Mouse (Mus musculus) midbrain, embryonic 12.5 days (tissue): ENCODE results near the gene Egfem1. TPM values are rescaled to one million over a fixed set of nuclear protein-coding genes. Genes with fewer than 3 reads are reported as not detected.

Source experiments
- ATAC-seq: fragments of 200-750 bp; cut with Nextera tagmentation; 2 replicates; pipeline ENCODE4 v1.8.0; 2017; ENCODE audit warnings: low read depth, moderate TSS enrichment, moderate library complexity; ENCODE audit not compliant: low FRiP score
- H3K27ac ChIP-seq: fragments of 300-500 bp; sonication (generic); replicated peaks from 2 replicates; pipeline ENCODE4 v1.5.1; 2016; ENCODE audit warnings: mild to moderate bottlenecking
- H3K27me3 ChIP-seq: fragments of 300-500 bp; sonication (generic); 2 replicates; pipeline ENCODE4 v1.6.1; 2016; ENCODE audit warnings: mild to moderate bottlenecking
- H3K36me3 ChIP-seq: fragments of 300-500 bp; sonication (generic); 2 replicates; pipeline ENCODE4 v1.6.1; 2016
- H3K4me1 ChIP-seq: fragments of 300-500 bp; sonication (generic); 2 replicates; pipeline ENCODE4 v1.6.1; 2016
- H3K4me2 ChIP-seq: fragments of 300-500 bp; sonication (generic); replicated peaks from 2 replicates; pipeline ENCODE4 v1.6.1; 2016; ENCODE audit warnings: mild to moderate bottlenecking, moderate library complexity
- H3K4me3 ChIP-seq: fragments of 300-500 bp; sonication (generic); 2 replicates; pipeline ENCODE4 v1.5.1; 2016; ENCODE audit warnings: mild to moderate bottlenecking
- H3K9ac ChIP-seq: fragments of 300-500 bp; sonication (generic); replicated peaks from 2 replicates; pipeline ENCODE4 v1.6.1; 2016; ENCODE audit warnings: mild to moderate bottlenecking, moderate library complexity
- H3K9me3 ChIP-seq: fragments of 300-500 bp; sonication (generic); 2 replicates; pipeline ENCODE4 v1.6.1; 2016; ENCODE audit warnings: mild to moderate bottlenecking
- WGBS: fragments of 180-500 bp; shearing (Covaris S2); methylation state at CpG from one replicate; pipeline ENCODE4 v1.1.7; 2016; 5-methylcytosine and 5-hydroxymethylcytosine counted together
- polyA plus RNA-seq: library from polyadenylated mRNA; unstranded; fragments of >200 nt; fragmentation: Nextera tagmentation; extraction: Ambion mirVana; gene quantifications from 2 replicates; pipeline ENCODE4 v1.2.1, GENCODE M21; 2016

Gene Egfem1
- polyA plus RNA-seq, 1 experiment from 2014 or later, result 16.9 TPM

DNA sequence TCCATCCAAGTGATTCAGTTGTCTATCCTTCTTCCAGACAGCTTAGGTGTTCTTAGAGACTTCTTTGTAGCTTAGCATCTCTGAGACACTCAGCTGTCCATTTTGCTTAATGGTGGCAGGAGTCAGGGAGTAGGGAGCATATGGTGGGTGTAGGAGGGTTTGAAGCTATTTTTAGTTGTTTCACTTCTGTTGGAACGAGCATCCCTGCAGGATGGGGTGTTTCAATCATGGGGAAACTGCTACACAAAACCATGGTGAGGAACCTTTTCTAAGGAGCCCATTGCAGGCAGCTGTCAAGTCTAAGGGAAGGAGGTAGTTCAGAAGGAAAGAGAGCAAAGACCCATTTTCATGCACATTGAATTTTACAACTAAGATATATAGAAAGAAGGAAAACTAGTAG, 458.1 kb downstream of the Egfem1 start:
- Histone ChIP-seq H3K4me1 (peaks cover 6% of the 10 kb centered on the region; the same call in 1 of the 2 replicates), H3K4me3 (no peak overlapping the region), H3K27me3 (no peaks in the 10 kb centered on the region), H3K27ac (no peak overlapping the region), H3K4me2 (no peak overlapping the region), H3K9ac (no peak overlapping the region), H3K9me3 (no peaks in the 10 kb centered on the region), H3K36me3 (no peaks in the 10 kb centered on the region)
- 71% methylated on average over 1 of the region's 1 CpGs for WGBS
- no peak for ATAC-seq

GRCm38 (mm10) chr3:29541477-29542079, 459.8 kb downstream of the Egfem1 start:
- Histone ChIP-seq H3K36me3 (no peaks in the 10 kb centered on the region), H3K27me3 (no peaks in the 10 kb centered on the region), H3K4me3 (no peak overlapping the region), H3K27ac (no peak overlapping the region; the same call in 1 of the 2 replicates), H3K9ac (no peak overlapping the region), H3K4me1 (peaks cover 6% of the 10 kb centered on the region; the same call in 1 of the 2 replicates), H3K9me3 (no peaks in the 10 kb centered on the region), H3K4me2 (no peak overlapping the region)
- ATAC-seq, result peak; percentile 94
- 17% methylated on average over 1 of the region's 1 CpGs for WGBS

- peaks cover 6% of the 10 kb centered on the region; the same call in 1 of the 2 replicates for H3K4me1 ChIP-seq
- no peak overlapping the region for H3K4me2 ChIP-seq
- H3K27ac ChIP-seq, result no peak overlapping the region
- H3K9ac ChIP-seq, result no peak overlapping the region
- 94% methylated on average over 1 of the region's 1 CpGs for WGBS
- ATAC-seq, result no peak
- no peaks in the 10 kb centered on the region for H3K36me3 ChIP-seq
- H3K27me3 ChIP-seq, result no peaks in the 10 kb centered on the region
- H3K9me3 ChIP-seq, result no peaks in the 10 kb centered on the region
- H3K4me3 ChIP-seq, result no peak overlapping the region
Measured at GRCm38 (mm10) chr3:29544056-29544455, 462.2 kb downstream of the Egfem1 start.

GRCm38 (mm10) chr3:29563171-29563570, 481.3 kb downstream of the Egfem1 start:
- 95% methylated on average over 1 of the region's 1 CpGs for WGBS
- Histone ChIP-seq H3K27ac (no peak overlapping the region), H3K27me3 (no peaks in the 10 kb centered on the region), H3K4me1 (no peaks in the 10 kb centered on the region), H3K4me2 (no peak overlapping the region), H3K9me3 (no peaks in the 10 kb centered on the region), H3K4me3 (no peak overlapping the region), H3K36me3 (no peaks in the 10 kb centered on the region), H3K9ac (no peak overlapping the region)
- ATAC-seq, result no peak

- Histone ChIP-seq H3K4me3 (no peak overlapping the region), H3K9me3 (no peaks in the 10 kb centered on the region), H3K36me3 (no peaks in the 10 kb centered on the region), H3K27me3 (no peaks in the 10 kb centered on the region), H3K9ac (no peak overlapping the region), H3K4me2 (no peak overlapping the region), H3K4me1 (peaks cover 4% of the 10 kb centered on the region; the same call in 1 of the 2 replicates), H3K27ac (no peak overlapping the region)
- 63% methylated on average over 5 of the region's 5 CpGs for WGBS
- no peak for ATAC-seq
Measured at GRCm38 (mm10) chr3:29578055-29578860, 496.4 kb downstream of the Egfem1 start.

GRCm38 (mm10) chr3:29582749-29583148, 500.9 kb downstream of the Egfem1 start:
- Histone ChIP-seq H3K9me3 (no peaks in the 10 kb centered on the region), H3K36me3 (no peaks in the 10 kb centered on the region), H3K4me1 (peaks cover 4% of the 10 kb centered on the region; the same call in 1 of the 2 replicates), H3K4me3 (no peak overlapping the region), H3K4me2 (no peak overlapping the region), H3K27me3 (no peaks in the 10 kb centered on the region), H3K9ac (no peak overlapping the region), H3K27ac (no peak overlapping the region)
- 72% methylated on average over 8 of the region's 8 CpGs for WGBS
- ATAC-seq, result no peak

GRCm38 (mm10) chr3:29602140-29602539, 520.3 kb downstream of the Egfem1 start:
- WGBS, result 49% methylated on average over 7 of the region's 7 CpGs
- Histone ChIP-seq H3K4me2 (no peak overlapping the region), H3K27me3 (no peaks in the 10 kb centered on the region), H3K27ac (0 out of 2 replicates have a peak overlapping the region, but pooled peaks have one; percentile 12), H3K4me1 (peaks cover 5% of the 10 kb centered on the region), H3K4me3 (no peak overlapping the region), H3K9ac (no peak overlapping the region), H3K36me3 (no peaks in the 10 kb centered on the region), H3K9me3 (no peaks in the 10 kb centered on the region)
- no peak for ATAC-seq

DNA sequence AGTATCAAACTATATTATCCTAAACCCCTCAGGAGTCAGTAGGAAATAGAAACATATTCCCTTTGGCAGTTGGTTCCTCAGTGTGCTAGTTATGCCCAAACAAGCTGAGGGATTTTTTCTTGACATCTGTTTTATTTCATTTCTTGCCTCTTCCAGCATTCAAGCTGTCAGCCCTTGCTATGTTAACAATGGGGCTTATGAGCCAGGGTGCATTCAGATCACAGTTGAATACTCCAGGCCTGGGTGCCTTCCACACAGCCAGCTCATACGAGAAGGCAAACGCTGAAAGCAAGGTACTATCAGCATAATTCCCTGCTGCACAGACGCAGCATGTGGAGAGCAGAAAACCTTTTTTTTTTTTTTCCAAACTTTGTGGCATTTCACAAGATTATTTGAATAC, 526.9 kb downstream of the Egfem1 start:
- peak; percentile 69; the same call in 1 of the 2 replicates for ATAC-seq
- Histone ChIP-seq H3K9ac (no peak overlapping the region), H3K4me3 (no peak overlapping the region), H3K36me3 (no peaks in the 10 kb centered on the region), H3K9me3 (no peaks in the 10 kb centered on the region), H3K4me2 (no peak overlapping the region), H3K27ac (0 out of 2 replicates have a peak overlapping the region, but pooled peaks have one; percentile 31), H3K27me3 (no peaks in the 10 kb centered on the region), H3K4me1 (no peaks in the 10 kb centered on the region; the same call in 1 of the 2 replicates)
- 18% methylated on average over 3 of the region's 3 CpGs for WGBS

DNA sequence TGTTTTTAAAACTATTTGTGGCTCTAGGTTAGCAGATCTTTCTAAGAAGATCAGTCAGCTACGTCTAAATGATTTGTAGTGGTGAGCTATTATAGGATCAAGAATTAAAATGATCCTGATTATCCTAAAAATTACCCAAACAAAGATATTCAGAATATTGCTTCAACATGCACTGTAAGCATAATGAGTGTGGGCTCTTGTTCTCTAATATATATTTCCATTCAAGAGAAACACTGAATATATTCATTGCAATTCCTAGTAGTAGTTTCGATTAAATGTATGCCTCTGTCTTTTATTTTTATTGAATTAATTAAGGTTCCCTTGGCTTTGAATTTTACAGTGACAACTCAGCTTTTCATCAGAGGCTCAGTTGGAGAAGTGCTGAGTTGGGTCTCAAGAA, 527.4 kb downstream of the Egfem1 start:
- Histone ChIP-seq H3K4me1 (no peaks in the 10 kb centered on the region; the same call in 1 of the 2 replicates), H3K4me2 (no peak overlapping the region), H3K9ac (no peak overlapping the region), H3K4me3 (no peak overlapping the region), H3K9me3 (no peaks in the 10 kb centered on the region), H3K36me3 (no peaks in the 10 kb centered on the region), H3K27ac (0 out of 2 replicates have a peak overlapping the region, but pooled peaks have one; percentile 31), H3K27me3 (no peaks in the 10 kb centered on the region)
- ATAC-seq, result no peak
- WGBS, result 71% methylated on average over 2 of the region's 2 CpGs

DNA sequence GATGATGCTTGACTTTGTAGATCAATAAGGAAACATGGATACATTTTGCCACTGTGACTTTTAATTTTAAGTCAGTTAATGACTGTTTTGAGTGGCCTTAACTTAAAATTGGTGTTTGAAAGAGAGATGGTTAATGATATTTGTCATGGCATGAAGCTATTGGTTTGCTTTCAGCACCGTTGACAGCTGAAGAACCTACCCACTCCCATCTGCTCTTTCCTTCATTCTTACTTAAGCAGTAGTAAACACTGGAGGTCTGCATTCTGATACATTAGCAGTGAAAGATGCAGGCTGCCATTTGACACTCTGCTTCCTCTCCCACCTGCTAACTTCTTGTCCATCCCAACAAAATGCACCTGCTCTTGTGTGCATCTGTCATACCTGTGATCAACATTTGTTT, 537.8 kb downstream of the Egfem1 start:
- no peak overlapping the region for H3K4me3 ChIP-seq
- H3K9ac ChIP-seq, result no peak overlapping the region
- H3K36me3 ChIP-seq, result no peaks in the 10 kb centered on the region
- no peak overlapping the region for H3K27ac ChIP-seq
- WGBS, result 84% methylated on average over 1 of the region's 1 CpGs
- no peaks in the 10 kb centered on the region for H3K27me3 ChIP-seq
- H3K4me1 ChIP-seq, result no peaks in the 10 kb centered on the region
- no peak overlapping the region for H3K4me2 ChIP-seq
- H3K9me3 ChIP-seq, result no peaks in the 10 kb centered on the region
- no peak for ATAC-seq

- 73% methylated on average over 2 of the region's 2 CpGs for WGBS
- no peaks in the 10 kb centered on the region for H3K36me3 ChIP-seq
- H3K27ac ChIP-seq, result no peak overlapping the region
- H3K4me1 ChIP-seq, result no peaks in the 10 kb centered on the region
- no peak overlapping the region for H3K9ac ChIP-seq
- no peaks in the 10 kb centered on the region for H3K27me3 ChIP-seq
- no peaks in the 10 kb centered on the region for H3K9me3 ChIP-seq
- no peak overlapping the region for H3K4me3 ChIP-seq
- no peak for ATAC-seq
- no peak overlapping the region for H3K4me2 ChIP-seq
Measured at GRCm38 (mm10) chr3:29639819-29640218, 558.0 kb downstream of the Egfem1 start.

DNA sequence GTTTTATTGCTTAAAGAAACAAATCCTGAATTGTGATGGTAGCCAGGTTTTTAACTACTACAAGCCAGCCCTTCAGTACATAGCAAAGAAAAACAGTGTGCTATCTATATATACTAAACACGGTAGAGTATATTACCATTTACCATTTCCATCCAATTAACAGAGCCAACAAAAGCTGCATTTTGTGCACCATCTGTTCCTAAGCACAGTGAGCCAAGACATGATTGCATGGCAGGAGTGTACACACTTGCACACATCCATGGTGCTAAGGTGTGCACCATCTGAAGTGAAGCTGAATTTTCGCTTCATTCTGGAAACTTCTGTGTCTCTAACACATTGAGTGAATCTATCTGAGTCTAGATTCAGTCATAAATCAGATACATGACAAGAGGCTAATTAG, 585.0 kb downstream of the Egfem1 start:
- Histone ChIP-seq H3K4me2 (no peak overlapping the region), H3K4me1 (no peaks in the 10 kb centered on the region), H3K27me3 (no peaks in the 10 kb centered on the region), H3K27ac (no peak overlapping the region), H3K36me3 (0 out of 2 replicates have a peak, but pooled peaks cover 3% of the 10 kb centered on the region), H3K9ac (no peak overlapping the region), H3K9me3 (no peaks in the 10 kb centered on the region), H3K4me3 (no peak overlapping the region)
- WGBS, result 84% methylated on average over 2 of the region's 2 CpGs
- ATAC-seq, result no peak
